Mouse (Mus musculus) stomach, embryonic 16.5 days (tissue): ENCODE data around the gene Psma5. TPM values are rescaled to one million over a fixed set of nuclear protein-coding genes. Genes with fewer than 3 reads are reported as not detected.

Experiments used
- ATAC-seq: fragments of 200-750 bp; cut with Nextera tagmentation; 2 replicates; pipeline ENCODE4 v1.8.0; 2017; ENCODE audit warnings: moderate number of reproducible peaks, moderate TSS enrichment; ENCODE audit not compliant: insufficient read depth, low FRiP score
- H3K27ac ChIP-seq: fragments of 300-500 bp; sonication (generic); 2 replicates; pipeline ENCODE4 v1.5.1; 2014; ENCODE audit warnings: low read length
- H3K27me3 ChIP-seq: fragments of 300-500 bp; sonication (generic); 2 replicates; pipeline ENCODE4 v1.6.1; 2014; ENCODE audit warnings: low read length, control low read depth, mixed read lengths; ENCODE audit not compliant: control insufficient read depth, insufficient read depth
- H3K36me3 ChIP-seq: fragments of 300-500 bp; sonication (generic); 2 replicates; pipeline ENCODE4 v1.6.1; 2014; ENCODE audit warnings: low read length; ENCODE audit not compliant: control insufficient read depth, insufficient read depth
- H3K4me1 ChIP-seq: fragments of 300-500 bp; sonication (generic); 2 replicates; pipeline ENCODE4 v1.6.1; 2014; ENCODE audit warnings: low read length, control low read depth, mixed read lengths; ENCODE audit not compliant: control insufficient read depth, insufficient read depth
- H3K4me2 ChIP-seq: fragments of 300-500 bp; sonication (generic); 2 replicates; pipeline ENCODE4 v1.6.1; 2014; ENCODE audit warnings: low read depth, low read length, mixed read lengths
- H3K4me3 ChIP-seq: fragments of 300-500 bp; sonication (generic); replicated peaks from 2 replicates; pipeline ENCODE4 v1.5.1; 2014; ENCODE audit warnings: mild to moderate bottlenecking, low read length
- H3K9ac ChIP-seq: fragments of 300-500 bp; sonication (generic); 2 replicates; pipeline ENCODE4 v1.6.1; 2014; ENCODE audit warnings: low read length
- H3K9me3 ChIP-seq: fragments of 300-500 bp; sonication (generic); replicated peaks from 2 replicates; pipeline ENCODE4 v1.6.1; 2016; ENCODE audit warnings: low read length, control low read depth; ENCODE audit not compliant: control insufficient read depth
- WGBS: fragments of 180-500 bp; shearing (Covaris S2); extraction: QIAGEN DNeasy Blood & Tissue Kit; methylation state at CpG from one replicate; pipeline ENCODE4 v1.1.7; 2014; 5-methylcytosine and 5-hydroxymethylcytosine counted together
- polyA plus RNA-seq: library from polyadenylated mRNA; unstranded; fragments of >200 nt; fragmentation: Nextera tagmentation; extraction: Ambion mirVana; gene quantifications from 2 replicates; pipeline ENCODE4 v1.2.1, GENCODE M21; 2015

The Psma5 gene
- polyA plus RNA-seq, 1 experiment from 2014 or later, result 230 TPM

DNA sequence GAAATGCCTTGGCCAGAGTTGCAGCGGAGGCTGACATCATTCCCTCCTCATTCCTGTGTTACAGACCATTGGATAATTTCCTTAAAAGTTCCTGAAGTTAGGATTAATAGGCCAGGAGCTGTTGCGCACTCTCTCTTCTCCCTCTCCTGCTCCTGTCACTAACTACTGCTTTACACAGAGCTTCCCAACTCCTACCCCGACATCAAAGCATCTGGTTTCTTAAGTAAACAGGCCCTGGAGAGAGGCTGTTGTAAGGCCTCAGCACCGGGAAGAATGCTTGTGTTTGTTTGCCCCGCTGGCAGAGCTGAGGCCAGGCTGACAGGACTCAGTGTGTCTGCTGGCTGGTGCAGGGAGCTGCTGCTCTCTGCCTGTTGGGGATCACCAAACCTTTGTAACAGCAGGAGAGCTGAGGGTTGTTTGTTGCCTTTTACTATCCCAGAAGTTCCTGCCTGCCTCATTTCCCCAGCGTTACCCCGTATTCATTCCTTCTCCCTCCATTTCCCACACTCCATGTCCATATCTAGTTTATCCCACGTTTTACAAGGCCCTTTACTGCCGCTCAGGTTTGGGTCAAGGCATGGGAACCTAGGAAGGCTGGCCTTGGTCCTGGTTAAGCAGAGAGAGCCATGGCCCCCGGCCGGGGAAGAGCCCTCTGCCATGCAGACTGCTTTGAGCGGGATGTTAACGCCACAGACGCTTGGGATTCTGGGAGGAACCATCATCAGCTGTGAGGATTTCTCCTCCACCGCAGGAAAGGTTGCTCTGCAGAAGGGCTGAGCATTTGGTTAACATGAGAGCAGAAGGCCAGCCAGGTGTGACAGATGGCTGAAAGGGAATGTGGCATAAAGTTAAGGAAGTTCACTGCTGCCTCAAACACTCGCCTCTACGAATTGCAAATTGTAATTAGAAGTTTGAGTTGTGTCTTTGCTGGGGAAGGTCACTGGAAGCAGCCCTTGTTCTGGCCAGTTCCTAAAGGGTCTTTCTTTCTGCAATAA lies 31.4 kb downstream of the Psma5 start:
- 34% methylated on average over 17 of the region's 17 CpGs for WGBS
- Histone ChIP-seq H3K9me3 (no peaks in the 10 kb centered on the region), H3K4me1 (peaks cover 38% of the 10 kb centered on the region), H3K27me3 (no peaks in the 10 kb centered on the region), H3K4me3 (no peak overlapping the region), H3K9ac (peak overlapping the region; percentile 27), H3K4me2 (peak overlapping the region; percentile 23), H3K36me3 (no peaks in the 10 kb centered on the region), H3K27ac (peak overlapping the region; percentile 81)
- ATAC-seq, result peak; percentile 41; the same call in 1 of the 2 replicates

DNA sequence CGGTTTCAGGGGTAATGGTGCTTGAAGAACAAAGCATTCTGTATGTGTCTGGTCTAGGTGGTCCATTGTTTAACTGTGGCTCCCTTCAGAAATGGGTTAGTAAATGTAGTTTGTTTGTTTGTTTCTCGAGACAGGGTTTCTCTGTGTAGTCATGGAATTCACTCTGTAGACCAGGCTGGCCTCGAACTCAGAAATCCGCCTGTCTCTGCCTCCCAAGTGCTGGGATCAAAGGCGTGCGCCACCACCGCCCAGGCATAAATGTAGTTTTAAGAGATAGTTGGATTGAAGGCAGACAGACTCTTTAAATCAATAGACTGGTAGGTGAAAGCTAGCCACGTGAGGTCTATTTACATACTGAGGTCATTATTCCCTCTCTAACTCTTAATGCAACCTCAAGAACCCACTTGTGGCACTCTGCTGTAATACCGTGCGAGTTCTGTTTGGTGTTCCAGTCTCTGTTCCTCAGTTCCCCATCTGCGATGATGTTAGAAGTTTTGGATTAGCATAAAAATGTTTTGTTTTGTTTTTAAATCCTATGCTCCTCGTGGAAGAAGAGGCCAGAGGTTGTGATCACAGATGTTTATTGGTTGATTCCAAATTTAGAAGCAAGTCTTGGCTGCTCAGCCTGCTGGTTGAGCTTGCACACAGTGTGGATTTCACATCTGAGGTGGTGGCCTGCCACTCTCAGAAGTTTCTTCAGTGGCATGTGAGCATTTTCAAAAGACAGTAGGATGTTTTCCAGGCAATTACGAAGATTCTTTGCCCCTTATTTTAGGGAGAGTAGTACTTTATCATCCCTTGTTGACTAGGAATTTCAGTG lies 32.8 kb downstream of the Psma5 start:
- Histone ChIP-seq H3K4me3 (no peak overlapping the region), H3K27ac (no peak overlapping the region), H3K4me2 (no peak overlapping the region), H3K9ac (no peak overlapping the region), H3K36me3 (no peaks in the 10 kb centered on the region), H3K4me1 (peaks cover 40% of the 10 kb centered on the region), H3K9me3 (no peaks in the 10 kb centered on the region), H3K27me3 (no peaks in the 10 kb centered on the region)
- WGBS, result 62% methylated on average over 13 of the region's 13 CpGs
- ATAC-seq, result no peak

DNA sequence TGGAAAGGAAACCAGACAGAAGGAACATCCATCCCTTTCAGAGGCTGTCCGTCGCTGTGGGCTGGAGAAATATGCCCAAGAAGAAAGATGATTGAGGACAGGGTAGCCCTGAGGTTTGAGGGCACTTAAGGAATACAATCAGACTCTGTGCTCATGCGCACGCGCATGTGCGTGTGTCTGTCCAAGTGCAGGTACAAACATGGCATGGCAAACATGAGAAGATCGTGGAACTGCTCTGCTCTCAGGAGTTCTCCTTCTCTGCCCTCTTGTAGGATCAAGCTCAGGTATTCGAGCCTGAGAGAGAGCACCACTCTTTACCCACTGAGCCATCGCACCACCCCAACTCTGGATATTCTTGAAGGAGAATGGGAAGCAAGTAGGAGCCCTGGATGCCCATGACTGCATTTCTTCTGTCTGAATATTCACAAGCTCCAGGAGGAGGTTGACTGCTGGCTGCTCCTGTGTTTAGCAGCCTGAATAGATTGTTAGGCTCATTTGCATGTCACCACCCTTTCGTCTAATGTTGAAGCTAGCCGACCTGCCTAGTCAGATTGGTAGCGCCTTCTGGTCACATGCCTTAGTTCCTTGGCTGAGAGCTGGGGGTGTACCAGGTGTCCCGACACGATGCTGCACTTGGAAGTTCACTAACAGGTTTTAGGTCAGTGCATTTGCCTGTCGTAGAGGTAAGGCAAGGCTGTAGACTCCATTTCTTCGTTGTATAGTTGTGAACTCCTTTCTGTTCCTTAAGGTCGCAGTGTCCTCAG lies 34.5 kb downstream of the Psma5 start:
- Histone ChIP-seq H3K9me3 (no peaks in the 10 kb centered on the region), H3K4me2 (no peak overlapping the region), H3K27ac (no peak overlapping the region), H3K27me3 (no peaks in the 10 kb centered on the region), H3K4me3 (no peak overlapping the region), H3K36me3 (no peaks in the 10 kb centered on the region), H3K4me1 (peaks cover 57% of the 10 kb centered on the region), H3K9ac (no peak overlapping the region)
- no peak for ATAC-seq
- 70% methylated on average over 17 of the region's 17 CpGs for WGBS

DNA sequence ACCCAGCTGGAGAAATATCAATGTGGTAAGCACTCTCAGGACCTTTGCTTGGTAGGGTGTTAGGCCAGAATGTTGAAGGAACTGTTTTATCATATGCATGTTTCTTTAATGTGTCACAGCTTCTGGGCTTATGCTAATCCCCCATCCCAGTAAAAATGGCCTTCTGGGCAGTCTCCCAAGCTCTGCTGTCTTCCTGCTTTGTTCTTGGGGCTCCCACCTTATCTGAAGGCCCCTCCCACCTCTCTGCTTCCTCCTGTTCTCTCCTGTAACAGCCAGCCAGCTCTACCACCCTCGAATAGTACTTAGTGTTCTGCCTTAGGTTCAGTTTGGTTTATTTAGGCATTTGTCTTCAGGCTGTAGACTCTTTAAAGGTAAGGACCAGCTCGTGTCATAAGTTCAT lies 37.7 kb downstream of the Psma5 start:
- no peaks in the 10 kb centered on the region for H3K36me3 ChIP-seq
- 24% methylated on average over 2 of the region's 2 CpGs for WGBS
- no peaks in the 10 kb centered on the region for H3K9me3 ChIP-seq
- ATAC-seq, result peak; percentile 30; the same call in 1 of the 2 replicates
- H3K4me3 ChIP-seq, result no peak overlapping the region
- H3K27ac ChIP-seq, result peak overlapping the region; percentile 38
- H3K9ac ChIP-seq, result no peak overlapping the region
- no peaks in the 10 kb centered on the region for H3K27me3 ChIP-seq
- H3K4me2 ChIP-seq, result no peak overlapping the region
- peaks cover 50% of the 10 kb centered on the region for H3K4me1 ChIP-seq

DNA sequence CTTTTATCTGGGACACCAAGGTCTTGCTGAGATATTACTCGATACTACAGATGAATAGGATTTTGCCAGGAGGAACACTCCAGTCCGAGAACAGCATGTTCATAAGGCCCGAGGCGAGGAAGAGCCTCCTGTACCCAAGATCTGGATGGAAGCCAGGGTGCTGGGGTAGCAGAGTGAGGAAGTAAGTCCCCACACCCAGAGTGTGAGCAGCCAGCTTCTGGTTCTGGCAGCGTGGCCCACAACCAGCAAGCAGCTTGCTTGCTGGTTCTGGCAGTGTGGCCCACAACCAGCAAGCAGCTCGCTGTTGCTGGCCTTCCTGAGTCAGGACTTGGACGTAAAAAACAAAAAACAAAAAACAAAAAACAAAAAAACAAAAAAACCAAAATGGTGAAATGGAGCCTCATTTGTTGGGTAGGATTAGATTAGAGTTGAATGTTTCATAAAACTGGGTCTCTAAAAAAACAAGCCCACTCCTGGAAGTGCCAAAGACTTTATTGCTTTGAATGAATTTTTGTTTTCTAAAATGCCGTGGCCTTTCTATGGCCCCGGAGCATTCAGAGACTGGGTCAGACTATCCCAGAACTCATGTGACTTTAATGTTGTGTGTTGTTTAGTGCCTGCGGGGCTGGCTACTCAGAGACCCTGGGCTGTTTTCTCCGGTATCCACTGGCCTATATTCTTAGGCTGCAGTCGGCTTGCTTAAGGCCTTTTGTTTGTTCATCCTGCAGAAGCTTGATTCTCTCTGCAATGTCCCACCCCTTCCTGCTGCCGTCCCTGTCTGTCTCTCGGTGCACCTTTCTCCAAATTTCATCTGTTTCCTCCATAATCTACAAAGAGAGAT lies 38.9 kb downstream of the Psma5 start:
- Histone ChIP-seq H3K27ac (peak overlapping the region; percentile 79), H3K36me3 (no peaks in the 10 kb centered on the region), H3K27me3 (no peaks in the 10 kb centered on the region), H3K9me3 (no peaks in the 10 kb centered on the region), H3K9ac (peak overlapping the region; percentile 0; the same call in 1 of the 2 replicates), H3K4me1 (peaks cover 50% of the 10 kb centered on the region), H3K4me2 (peak overlapping the region; percentile 39), H3K4me3 (0 out of 2 replicates have a peak overlapping the region, but pooled peaks have one; percentile 5)
- WGBS, result 40% methylated on average over 14 of the region's 14 CpGs
- no peak for ATAC-seq

DNA sequence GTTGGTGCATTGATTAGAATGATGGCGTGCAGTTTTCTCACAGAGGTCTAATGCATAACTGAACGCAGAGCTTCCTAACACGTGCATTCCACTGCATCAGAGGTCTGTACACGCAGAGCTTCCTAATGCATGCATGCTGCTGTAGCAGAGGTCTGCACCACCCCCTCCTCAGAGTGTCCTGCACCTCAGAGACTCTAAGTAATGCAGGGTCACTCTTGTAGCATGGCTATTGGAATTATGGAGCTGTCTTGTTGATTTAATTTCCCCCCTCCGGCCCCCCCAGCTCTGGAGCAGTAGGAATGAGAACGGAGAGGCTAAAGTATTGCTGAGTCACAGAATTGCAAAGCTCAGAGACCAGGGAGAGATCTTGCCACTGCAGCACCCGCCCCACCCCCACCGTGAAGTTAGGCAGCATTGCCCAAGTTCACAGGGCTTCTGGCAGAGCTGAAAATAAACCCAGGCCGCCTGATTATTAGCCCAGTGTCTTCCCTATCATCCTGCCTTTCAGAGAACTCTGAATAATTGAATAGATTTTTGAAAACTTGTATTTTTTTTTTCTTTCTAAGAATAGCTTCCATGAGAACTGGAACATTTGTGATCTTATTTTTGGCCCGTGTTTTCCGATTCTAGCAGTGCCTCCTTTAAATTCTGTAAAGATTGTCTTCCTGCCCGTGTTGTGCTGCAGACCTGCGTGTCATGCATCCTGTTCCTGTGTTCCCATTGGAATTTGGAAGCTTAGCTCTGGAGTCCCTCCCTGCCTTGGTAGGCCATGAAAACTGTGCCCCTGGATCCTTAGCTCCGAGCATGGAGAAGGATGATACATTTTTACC lies 39.7 kb downstream of the Psma5 start:
- H3K4me2 ChIP-seq, result peak overlapping the region; percentile 39
- H3K36me3 ChIP-seq, result no peaks in the 10 kb centered on the region
- H3K27me3 ChIP-seq, result no peaks in the 10 kb centered on the region
- H3K4me1 ChIP-seq, result peaks cover 43% of the 10 kb centered on the region
- peak overlapping the region; percentile 2; the same call in 1 of the 2 replicates for H3K9ac ChIP-seq
- H3K9me3 ChIP-seq, result no peaks in the 10 kb centered on the region
- 12% methylated on average over 14 of the region's 14 CpGs for WGBS
- 0 out of 2 replicates have a peak overlapping the region, but pooled peaks have one; percentile 5 for H3K4me3 ChIP-seq
- ATAC-seq, result peak; percentile 35
- H3K27ac ChIP-seq, result peak overlapping the region; percentile 79

DNA sequence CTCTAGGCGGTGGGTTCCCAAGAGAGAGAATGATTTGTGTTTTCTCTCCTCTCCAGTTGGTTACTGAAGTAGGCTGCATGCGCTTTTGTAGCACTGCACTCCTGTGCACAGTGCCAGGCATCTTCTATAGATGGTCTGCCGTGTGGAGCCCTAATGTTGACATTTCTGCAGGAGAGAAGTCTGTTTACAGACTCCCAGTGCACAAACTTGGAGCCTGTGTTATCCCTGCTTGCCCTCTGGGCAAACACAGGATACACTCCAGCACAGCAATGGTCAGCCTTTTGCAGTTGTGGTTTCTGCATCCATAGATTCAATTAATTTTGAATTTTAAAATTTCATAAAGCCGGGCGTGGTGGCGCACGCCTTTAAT lies 40.3 kb downstream of the Psma5 start:
- Histone ChIP-seq H3K27me3 (no peaks in the 10 kb centered on the region), H3K27ac (peak overlapping the region; percentile 79), H3K36me3 (no peaks in the 10 kb centered on the region), H3K4me3 (no peak overlapping the region), H3K4me1 (peaks cover 43% of the 10 kb centered on the region), H3K9me3 (no peaks in the 10 kb centered on the region), H3K9ac (peak overlapping the region; percentile 2; the same call in 1 of the 2 replicates), H3K4me2 (peak overlapping the region; percentile 39; the same call in 1 of the 2 replicates)
- WGBS, result 57% methylated on average over 7 of the region's 7 CpGs
- ATAC-seq, result no peak
